Mouse (Mus musculus): ENCODE results near the gene Mapk13.

- TF ChIP-seq CTCF (IDR thresholded peaks at IDR 0.05; ENCODE audit: borderline replicate concordance, extremely low read depth, insufficient read depth, insufficient read length) (no peak), POLR2A (IDR thresholded peaks at IDR 0.05; ENCODE audit: borderline replicate concordance, extremely low read depth, insufficient read depth, insufficient read length, poor library complexity, severe bottlenecking) (no peak)
These were observed 25.8 kb upstream of the Mapk13 start for GRCm38 (mm10) chr17:28743145-28743866.

Measured in brain, embryonic 14.5 days (tissue).